Mouse (Mus musculus) T-cell, adult 66 days (primary cell): ENCODE results near the gene Il6. TPM values are rescaled to one million over a fixed set of nuclear protein-coding genes. Genes with fewer than 3 reads are reported as not detected.

ENCODE experiments used
- total RNA-seq, 2 experiments: library from RNA; stranded (reverse); gene quantifications; 3 replicates in 1 of 2; 4 replicates in 1 of 2; pipeline ENCODE4 v1.2.4; 2023

Gene Il6
- not detected for total RNA-seq

DNA sequence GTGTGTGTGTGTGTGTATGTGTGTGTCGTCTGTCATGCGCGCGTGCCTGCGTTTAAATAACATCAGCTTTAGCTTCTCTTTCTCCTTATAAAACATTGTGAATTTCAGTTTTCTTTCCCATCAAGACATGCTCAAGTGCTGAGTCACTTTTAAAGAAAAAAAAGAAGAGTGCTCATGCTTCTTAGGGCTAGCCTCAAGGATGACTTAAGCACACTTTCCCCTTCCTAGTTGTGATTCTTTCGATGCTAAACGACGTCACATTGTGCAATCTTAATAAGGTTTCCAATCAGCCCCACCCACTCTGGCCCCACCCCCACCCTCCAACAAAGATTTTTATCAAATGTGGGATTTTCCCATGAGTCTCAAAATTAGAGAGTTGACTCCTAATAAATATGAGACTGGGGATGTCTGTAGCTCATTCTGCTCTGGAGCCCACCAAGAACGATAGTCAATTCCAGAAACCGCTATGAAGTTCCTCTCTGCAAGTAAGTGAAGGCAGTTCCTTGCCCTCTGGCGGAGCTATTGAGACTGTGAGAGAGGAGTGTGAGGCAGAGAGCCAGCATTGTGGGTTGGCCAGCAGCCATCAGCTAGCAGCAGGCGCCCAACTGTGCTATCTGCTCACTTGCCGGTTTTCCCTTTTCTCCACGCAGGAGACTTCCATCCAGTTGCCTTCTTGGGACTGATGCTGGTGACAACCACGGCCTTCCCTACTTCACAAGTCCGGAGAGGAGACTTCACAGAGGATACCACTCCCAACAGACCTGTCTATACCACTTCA is at the start of gene Il6:
Il6 (plus strand) TSS at position 389 of the 778 bp plus-strand sequence.

Other genes with a start within 250 kb of the Il6 start
- gene Tyms, start 60.5 kb downstream of the Il6 start, total RNA-seq, result 10 to 100 TPM in 1 of 2 experiments, 1 to 10 TPM in 1; 9.5 to 29.7 TPM
- not detected for gene Garem2, start 92.0 kb downstream of the Il6 start, total RNA-seq
- not detected for gene 3110082J24Rik, start 93.0 kb downstream of the Il6 start, total RNA-seq
- gene Hadha, start 142.0 kb downstream of the Il6 start, total RNA-seq, result 100 to 1,000 TPM in 1 of 2 experiments, 10 to 100 TPM in 1; 84.8 to 102 TPM
- gene Hadhb, start 142.1 kb downstream of the Il6 start, total RNA-seq, result 100 to 1,000 TPM; 114 to 116 TPM
- not detected for gene Adgrf3, start 192.6 kb downstream of the Il6 start, total RNA-seq
- gene Selenoi, start 219.5 kb downstream of the Il6 start, total RNA-seq, result 10 to 100 TPM; 25.2 to 31.5 TPM